ENCODE assay signal across 18 mouse cellular contexts in genomic region chr3:127529210-127529609, GRCm38 (mm10).
"Had no signal": no experiment of that assay in that cellular context is flagged by ENCODE, and none has a peak within 500 bp of the region (broad histone marks: within the 10 kb centered on the region; RNA-seq: fewer than 3 reads in every experiment).

No protein-coding gene starts in this region.

- DNase-seq: lung, adult 18-20 months; lung, postnatal 4 days; retina, postnatal 1 day; right cerebral cortex, adult 18-20 months; right cerebral cortex, postnatal 25 days; right cerebral cortex, postnatal 4 days; spleen, adult 18-20 months; thymus, adult 18-20 months; thymus, postnatal 14 days; thymus, postnatal 36 days had no signal

- ATAC-seq: liver, embryonic 12.5 days; midbrain, embryonic 13.5 days; midbrain, embryonic 15.5 days had no signal

- H3K27ac ChIP-seq: liver, embryonic 12.5 days; liver, embryonic 14.5 days; midbrain, embryonic 10.5 days; midbrain, embryonic 13.5 days; midbrain, embryonic 15.5 days; neural tube, embryonic 13.5 days; neural tube, embryonic 15.5 days had no signal

- H3K4me1 ChIP-seq: liver, embryonic 12.5 days; midbrain, embryonic 10.5 days; midbrain, embryonic 13.5 days; midbrain, embryonic 15.5 days; neural tube, embryonic 15.5 days had no signal

- H3K4me3 ChIP-seq: liver, embryonic 12.5 days; midbrain, embryonic 10.5 days; midbrain, embryonic 13.5 days; midbrain, embryonic 15.5 days; myocyte; neural tube, embryonic 13.5 days; neural tube, embryonic 15.5 days had no signal

- H3K4me2 ChIP-seq: liver, embryonic 12.5 days; midbrain, embryonic 13.5 days; midbrain, embryonic 15.5 days; neural tube, embryonic 13.5 days; neural tube, embryonic 15.5 days had no signal

- H3K9me3 ChIP-seq: liver, embryonic 12.5 days; midbrain, embryonic 10.5 days; midbrain, embryonic 13.5 days; midbrain, embryonic 15.5 days; neural tube, embryonic 13.5 days; neural tube, embryonic 15.5 days had no signal

- H3K36me3 ChIP-seq: liver, embryonic 12.5 days; midbrain, embryonic 10.5 days; midbrain, embryonic 13.5 days; midbrain, embryonic 15.5 days; neural tube, embryonic 13.5 days; neural tube, embryonic 15.5 days had no signal

- H3K9ac ChIP-seq: liver, embryonic 12.5 days; liver, embryonic 14.5 days; midbrain, embryonic 13.5 days; midbrain, embryonic 15.5 days; neural tube, embryonic 13.5 days; neural tube, embryonic 15.5 days had no signal

- H3K27me3 ChIP-seq: liver, embryonic 12.5 days; midbrain, embryonic 13.5 days; midbrain, embryonic 15.5 days; neural tube, embryonic 13.5 days; neural tube, embryonic 15.5 days had no signal
